In the genomic region with DNA sequence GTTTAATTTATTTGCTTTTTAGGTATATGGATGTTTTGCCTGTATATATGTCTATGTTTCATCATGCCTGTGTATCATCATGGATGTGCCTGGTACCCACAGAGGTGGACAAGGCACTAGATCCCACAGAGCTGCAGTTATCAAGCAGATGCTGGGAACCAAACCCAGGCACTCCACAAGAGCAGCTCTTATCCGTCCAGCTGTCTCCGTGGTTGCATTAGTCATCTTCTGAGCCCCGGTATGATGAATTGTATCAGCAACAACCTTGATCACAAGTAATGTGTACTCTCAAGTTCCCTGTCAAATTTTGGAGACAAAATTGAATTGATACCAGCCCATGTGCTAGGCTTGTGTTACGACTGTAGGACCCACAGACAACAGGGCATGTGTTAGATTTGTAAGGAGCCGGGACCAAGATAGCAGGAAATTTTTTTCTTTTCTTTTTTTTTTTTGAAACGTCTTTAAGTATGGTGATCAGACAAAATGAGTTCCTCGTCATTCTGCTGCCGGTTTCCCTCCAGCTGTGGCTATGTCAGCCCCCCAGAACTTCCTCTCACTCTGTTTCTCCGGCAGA, we compare ENCODE assay signal across 8 mouse cellular contexts. TPM values are rescaled to one million over a fixed set of nuclear protein-coding genes. Genes with fewer than 3 reads are reported as not detected.
DNase-seq lines count a peak whose midpoint lies in the region; ATAC-seq and TF ChIP-seq lines count a peak whose summit lies in the region.

No protein-coding gene starts in this region.

- H3K4me2 ChIP-seq in heart, postnatal 0 days (ENCODE audit: low read depth, low read length) = peak overlapping the region; percentile 61
- H3K4me2 ChIP-seq in hindbrain, postnatal 0 days (ENCODE audit: low read depth, low read length) = 0 out of 2 replicates have a peak overlapping the region, but pooled peaks have one; percentile 29
- H3K4me2 ChIP-seq in midbrain, embryonic 14.5 days (ENCODE audit: low read length) = peak overlapping the region; percentile 41; the same call in 1 of the 2 replicates

- TF ChIP-seq CTCF in heart, postnatal 0 days (IDR thresholded peaks at IDR 0.05; ENCODE audit: low read depth) = no peak
- TF ChIP-seq CTCF in bone marrow macrophage, adult 2 months (IDR thresholded peaks at IDR 0.05; ENCODE audit: low read depth, low read length) = no peak
- TF ChIP-seq CTCF in hindbrain, postnatal 0 days (IDR thresholded peaks at IDR 0.05; ENCODE audit: low read depth) = no peak

- no peak for TF ChIP-seq EP300 in heart, postnatal 0 days (IDR thresholded peaks at IDR 0.05; ENCODE audit: low read depth)

- intact Hi-C loops in heart, postnatal 14 days (cut with DNase I) = no loop called here

- no peak for TF ChIP-seq POLR2A in bone marrow macrophage, adult 2 months (IDR thresholded peaks at IDR 0.05; ENCODE audit: borderline replicate concordance, low read depth, low read length)

- H3K36me3 ChIP-seq in heart, postnatal 0 days (replicated peaks; ENCODE audit: control insufficient read depth, insufficient read depth, low read length) = no peaks in the 10 kb centered on the region
- no peaks in the 10 kb centered on the region for H3K36me3 ChIP-seq in hindbrain, postnatal 0 days (ENCODE audit: insufficient read depth, low read length)
- no peaks in the 10 kb centered on the region for H3K36me3 ChIP-seq in midbrain, embryonic 14.5 days (ENCODE audit: control insufficient read depth, insufficient read depth, low read length)

- no peak for ATAC-seq in heart, postnatal 0 days (ENCODE audit: insufficient read depth, low read depth)
- ATAC-seq in hindbrain, postnatal 0 days = no peak
- ATAC-seq in midbrain, embryonic 14.5 days (ENCODE audit: low FRiP score, low TSS enrichment) = no peak

- H3K9ac ChIP-seq in heart, postnatal 0 days (replicated peaks; ENCODE audit: low read depth, low read length) = peak overlapping the region; percentile 50
- no peak overlapping the region for H3K9ac ChIP-seq in hindbrain, postnatal 0 days (replicated peaks; ENCODE audit: low read length)
- no peak overlapping the region for H3K9ac ChIP-seq in midbrain, embryonic 14.5 days (replicated peaks; ENCODE audit: low read length)

- H3K4me1 ChIP-seq in heart, postnatal 0 days (ENCODE audit: control insufficient read depth, insufficient read depth) = peaks cover 12% of the 10 kb centered on the region
- H3K4me1 ChIP-seq in bone marrow macrophage, adult 2 months (ENCODE audit: control insufficient read depth, insufficient read depth, low read length) = peaks cover 39% of the 10 kb centered on the region
- peaks cover 4% of the 10 kb centered on the region; the same call in 1 of the 2 replicates for H3K4me1 ChIP-seq in hindbrain, postnatal 0 days (ENCODE audit: insufficient read depth, low read length)
- H3K4me1 ChIP-seq in midbrain, embryonic 14.5 days (ENCODE audit: control insufficient read depth, insufficient read depth, low read length) = 0 out of 2 replicates have a peak, but pooled peaks cover 5% of the 10 kb centered on the region

- H3K9me3 ChIP-seq in heart, postnatal 0 days (replicated peaks; ENCODE audit: control insufficient read depth, low read length) = 0 out of 2 replicates have a peak, but pooled peaks cover 3% of the 10 kb centered on the region
- H3K9me3 ChIP-seq in hindbrain, postnatal 0 days (ENCODE audit: low read length) = no peaks in the 10 kb centered on the region
- no peaks in the 10 kb centered on the region for H3K9me3 ChIP-seq in midbrain, embryonic 14.5 days (ENCODE audit: control insufficient read depth, low read length)

- 21% methylated on average over 9 of the region's 9 CpGs for WGBS in heart, postnatal 0 days
- WGBS in hindbrain, postnatal 0 days = 61% methylated on average over 9 of the region's 9 CpGs
- 54% methylated on average over 9 of the region's 9 CpGs for WGBS in midbrain, embryonic 14.5 days

- H3K4me3 ChIP-seq in heart, postnatal 0 days (ENCODE audit: low read depth, low read length) = peak overlapping the region; percentile 32
- peak overlapping the region; percentile 54 for H3K4me3 ChIP-seq in bone marrow macrophage, adult 2 months (ENCODE audit: insufficient read depth, low read length)
- no peak overlapping the region for H3K4me3 ChIP-seq in hindbrain, postnatal 0 days (ENCODE audit: low read length)
- no peak overlapping the region for H3K4me3 ChIP-seq in midbrain, embryonic 14.5 days (replicated peaks; ENCODE audit: low read depth, low read length)

- H3K27ac ChIP-seq in heart, postnatal 0 days (ENCODE audit: low read depth) = peak overlapping the region; percentile 66
- H3K27ac ChIP-seq in bone marrow macrophage, adult 2 months (ENCODE audit: insufficient read depth, low read depth, low read length) = peak overlapping the region; percentile 97
- H3K27ac ChIP-seq in hindbrain, postnatal 0 days = no peak overlapping the region
- no peak overlapping the region for H3K27ac ChIP-seq in midbrain, embryonic 14.5 days (replicated peaks; ENCODE audit: low read depth, low read length)

- no peak for DNase-seq in heart, postnatal 0 days (ENCODE audit: low spot score)
- no peak for DNase-seq in heart, postnatal 14 days
- no peak for DNase-seq in hindbrain, postnatal 0 days (ENCODE audit: low spot score)
- no peak for DNase-seq in midbrain, embryonic 14.5 days
- DNase-seq in T-cell, adult 2 months (ENCODE audit: low spot score) = no peak
- no peak for DNase-seq in frontal cortex, postnatal 10 days (ENCODE audit: low spot score in 2 of 2)
- DNase-seq in frontal cortex, postnatal 25 days (ENCODE audit: low spot score in 2 of 2) = no peak

- H3K27me3 ChIP-seq in heart, postnatal 0 days (ENCODE audit: control insufficient read depth, insufficient read depth, low read length) = no peaks in the 10 kb centered on the region
- H3K27me3 ChIP-seq in hindbrain, postnatal 0 days (ENCODE audit: insufficient read depth, low read length) = no peaks in the 10 kb centered on the region
- H3K27me3 ChIP-seq in midbrain, embryonic 14.5 days (ENCODE audit: control insufficient read depth, insufficient read depth, low read length) = no peaks in the 10 kb centered on the region

RNA-seq across cellular contexts. Expression of a gene that starts 19.1 kb away (rescaled TPM):
- 5.2 and 26.4 TPM in 2 replicates for total RNA-seq in heart, postnatal 0 days (2014; rRNA removed; ENCODE audit: low replicate concordance)
- 8.9 and 9.2 TPM in 2 replicates for polyA plus RNA-seq in heart, postnatal 0 days (2015; fragmentation: Nextera tagmentation; extraction: Ambion mirVana)
- 10 to 100 TPM; 13.2 to 16.8 TPM for total RNA-seq in heart, postnatal 14 days (2021)
- 992 and 1,124 TPM in 2 replicates for polyA plus RNA-seq in bone marrow macrophage, adult 2 months (2012; ENCODE audit: insufficient read depth, insufficient read length, missing spikeins)
- 5.7 and 6.6 TPM in 2 replicates for total RNA-seq in hindbrain, postnatal 0 days (2014; rRNA removed)
- 10.7 and 14.4 TPM in 2 replicates for polyA plus RNA-seq in hindbrain, postnatal 0 days (2015; fragmentation: Nextera tagmentation; extraction: Ambion mirVana)
- polyA plus RNA-seq in midbrain, embryonic 14.5 days (2014; fragmentation: Nextera tagmentation; extraction: Ambion mirVana) = 10.9 and 12.2 TPM in 2 replicates

Comparison
In these comparisons a context has a peak if more than half of its experiments do, and no peak if none do; other contexts are left out.
1. H3K27ac ChIP-seq: peak in heart, postnatal 0 days (single experiment) and bone marrow macrophage, adult 2 months (single experiment); none in hindbrain, postnatal 0 days (single experiment) and midbrain, embryonic 14.5 days (single experiment).
2. H3K4me3 ChIP-seq: peak in heart, postnatal 0 days (single experiment) and bone marrow macrophage, adult 2 months (single experiment); none in hindbrain, postnatal 0 days (single experiment) and midbrain, embryonic 14.5 days (single experiment).
3. RNA of a gene that starts 19.1 kb away (polyA plus RNA-seq): 992 to 1,124 TPM in bone marrow macrophage, adult 2 months; 10.7 to 14.4 TPM in hindbrain, postnatal 0 days, 10.9 to 12.2 TPM in midbrain, embryonic 14.5 days and 8.9 to 9.2 TPM in heart, postnatal 0 days; every median in the first group is over 10 times any median in the second.
4. Peak in every context shown above with its lines, with median percentiles within 50 percentile points of each other: H3K4me2 ChIP-seq.